Mouse (Mus musculus): ENCODE data around the gene Lgals8.

- no peak for TF ChIP-seq POLR2A (IDR thresholded peaks at IDR 0.05; ENCODE audit: insufficient read length, low read depth)
- TF ChIP-seq TCF12 (IDR thresholded peaks at IDR 0.05; ENCODE audit: insufficient read depth, poor library complexity, severe bottlenecking): no peak
- TF ChIP-seq POLR2AphosphoS2 (IDR thresholded peaks at IDR 0.05; ENCODE audit: insufficient read length, low read depth): no peak
- TF ChIP-seq USF1 (IDR thresholded peaks at IDR 0.05; ENCODE audit: low read depth): no peak
- no peak for TF ChIP-seq E2F4 (IDR thresholded peaks at IDR 0.05; ENCODE audit: insufficient read depth)
- TF ChIP-seq MAX (IDR thresholded peaks at IDR 0.05; ENCODE audit: low read depth): no peak
Measured at GRCm38 (mm10) chr13:12499107-12499506, 34.4 kb upstream of the Lgals8 start.

Measured in myocyte (in vitro differentiated cells).